Mouse (Mus musculus) limb, embryonic 14.5 days (tissue): ENCODE measurements at regions not wholly inside any gene's neighbourhood (a gene's known extent, or its start where the extent isn't known, plus 50 kb on each side); places are given as distances from the start of the nearest gene placed in this dataset.

ENCODE experiments used
- ATAC-seq: fragments of 200-750 bp; cut with Nextera tagmentation; 2 replicates; pipeline ENCODE4 v1.8.0; 2017; ENCODE audit warnings: low read depth, moderate number of reproducible peaks, moderate TSS enrichment; ENCODE audit not compliant: low FRiP score
- DNase-seq: peaks from one replicate; pipeline ENCODE4 v3.0.0-alpha.2; 2015; ENCODE audit warnings: low spot score
- H3K27ac ChIP-seq: fragments of 300-500 bp; sonication (generic); replicated peaks from 2 replicates; pipeline ENCODE4 v1.5.1; 2014; ENCODE audit warnings: low read depth, mild to moderate bottlenecking, low read length, moderate library complexity, mixed read lengths
- H3K27me3 ChIP-seq: fragments of 300-500 bp; sonication (generic); 2 replicates; pipeline ENCODE4 v1.6.1; 2014; ENCODE audit warnings: low read length, mixed read lengths; ENCODE audit not compliant: control insufficient read depth, insufficient read depth
- H3K36me3 ChIP-seq: fragments of 300-500 bp; sonication (generic); 2 replicates; pipeline ENCODE4 v1.6.1; 2014; ENCODE audit warnings: mild to moderate bottlenecking, low read length, moderate library complexity, mixed read lengths; ENCODE audit not compliant: control insufficient read depth, insufficient read depth
- H3K4me1 ChIP-seq: fragments of 300-500 bp; sonication (generic); 2 replicates; pipeline ENCODE4 v1.6.1; 2014; ENCODE audit warnings: antibody characterized with exemption, low read length, mixed read lengths; ENCODE audit not compliant: control insufficient read depth, insufficient read depth
- H3K4me2 ChIP-seq: fragments of 300-500 bp; sonication (generic); replicated peaks from 2 replicates; pipeline ENCODE4 v1.6.1; 2014; ENCODE audit warnings: low read depth, mild to moderate bottlenecking, low read length, moderate library complexity; ENCODE audit not compliant: severe bottlenecking
- H3K4me3 ChIP-seq: fragments of 300-500 bp; sonication (generic); replicated peaks from 2 replicates; pipeline ENCODE4 v1.5.1; 2014; ENCODE audit warnings: low read length
- H3K9ac ChIP-seq: fragments of 300-500 bp; sonication (generic); 2 replicates; pipeline ENCODE4 v1.6.1; 2014; ENCODE audit warnings: mild to moderate bottlenecking, low read depth, low read length, moderate library complexity; ENCODE audit not compliant: severe bottlenecking
- H3K9me3 ChIP-seq: fragments of 300-500 bp; sonication (generic); 2 replicates; pipeline ENCODE4 v1.6.1; 2016; ENCODE audit warnings: low read length; ENCODE audit not compliant: control insufficient read depth
- POLR2A ChIP-seq: fragments of 200-500 bp; IDR thresholded peaks from 2 replicates; pipeline ENCODE4 v1.8.0; 2012; ENCODE audit warnings: inconsistent platforms, mild to moderate bottlenecking, moderate library complexity, borderline replicate concordance; ENCODE audit not compliant: insufficient read depth, insufficient read length; ENCODE audit errors: extremely low read depth
- WGBS: fragments of 180-500 bp; shearing (Covaris S2); extraction: QIAGEN DNeasy Blood & Tissue Kit; methylation state at CpG from one replicate; pipeline ENCODE4 v1.1.7; 2014; 5-methylcytosine and 5-hydroxymethylcytosine counted together

- WGBS, result 85% methylated on average over 4 of the region's 4 CpGs
- H3K9ac ChIP-seq, result no peak overlapping the region
- H3K27me3 ChIP-seq, result no peaks in the 10 kb centered on the region
- no peak overlapping the region for H3K27ac ChIP-seq
- ATAC-seq (no peak), DNase-seq (no peak)
- TF ChIP-seq POLR2A, result no peak
- H3K4me2 ChIP-seq, result no peak overlapping the region
- H3K9me3 ChIP-seq, result no peaks in the 10 kb centered on the region
- H3K4me3 ChIP-seq, result no peak overlapping the region
- H3K4me1 ChIP-seq, result peaks cover 4% of the 10 kb centered on the region; the same call in 1 of the 2 replicates
- H3K36me3 ChIP-seq, result no peaks in the 10 kb centered on the region
These were observed 107.9 kb upstream of the Topaz1 start for GRCm38 (mm10) chr9:122639239-122639638.

- no peak for TF ChIP-seq POLR2A
- H3K9ac ChIP-seq, result no peak overlapping the region
- H3K36me3 ChIP-seq, result no peaks in the 10 kb centered on the region
- no peak overlapping the region for H3K4me3 ChIP-seq
- H3K4me1 ChIP-seq, result peaks cover 6% of the 10 kb centered on the region
- ATAC-seq, result no peak
- H3K4me2 ChIP-seq, result no peak overlapping the region
- DNase-seq, result no peak
- no peak overlapping the region for H3K27ac ChIP-seq
- H3K9me3 ChIP-seq, result no peaks in the 10 kb centered on the region
- H3K27me3 ChIP-seq, result no peaks in the 10 kb centered on the region
- WGBS, result 13% methylated on average over 7 of the region's 7 CpGs
These were observed 104.2 kb upstream of the Topaz1 start for GRCm38 (mm10) chr9:122642913-122643312.

GRCm38 (mm10) chr9:122645569-122645968 lies 101.6 kb upstream of the Topaz1 start:
- no peak for TF ChIP-seq POLR2A
- H3K9ac ChIP-seq, result no peak overlapping the region
- DNase-seq, result peak; percentile 56
- peaks cover 6% of the 10 kb centered on the region for H3K4me1 ChIP-seq
- H3K4me3 ChIP-seq, result no peak overlapping the region
- H3K36me3 ChIP-seq, result no peaks in the 10 kb centered on the region
- peak; percentile 70 for ATAC-seq
- 8% methylated on average over 5 of the region's 5 CpGs for WGBS
- peak overlapping the region; percentile 20; the same call in 1 of the 2 replicates for H3K27ac ChIP-seq
- H3K4me2 ChIP-seq, result no peak overlapping the region
- no peaks in the 10 kb centered on the region for H3K27me3 ChIP-seq
- H3K9me3 ChIP-seq, result no peaks in the 10 kb centered on the region

DNA sequence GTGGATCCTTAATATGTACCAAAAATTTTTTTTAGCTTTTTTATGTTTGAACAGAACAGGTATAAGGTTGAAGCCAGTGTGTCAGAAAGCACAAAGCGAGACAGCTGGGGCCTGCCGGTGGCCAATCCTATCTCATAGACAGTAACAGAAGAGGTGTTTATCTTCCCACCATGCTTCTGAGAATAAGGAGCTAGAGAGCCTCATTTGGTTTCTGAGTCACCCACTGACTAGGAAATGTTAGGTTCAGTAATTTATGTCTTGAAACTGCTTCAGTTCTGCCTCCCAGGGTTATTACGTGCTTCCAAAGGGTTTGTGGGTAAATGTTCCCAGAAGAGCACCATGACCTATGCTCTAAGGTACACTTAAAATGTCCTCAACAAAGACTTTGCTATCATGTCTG lies 96.3 kb upstream of the Topaz1 start:
- DNase-seq, result no peak
- Histone ChIP-seq H3K4me2 (no peak overlapping the region), H3K9me3 (no peaks in the 10 kb centered on the region), H3K27ac (no peak overlapping the region), H3K36me3 (no peaks in the 10 kb centered on the region), H3K9ac (no peak overlapping the region), H3K4me3 (no peak overlapping the region), H3K27me3 (no peaks in the 10 kb centered on the region), H3K4me1 (no peaks in the 10 kb centered on the region; the same call in 1 of the 2 replicates)
- 79% methylated on average over 3 of the region's 3 CpGs for WGBS
- TF ChIP-seq POLR2A, result no peak
- no peak for ATAC-seq

DNA sequence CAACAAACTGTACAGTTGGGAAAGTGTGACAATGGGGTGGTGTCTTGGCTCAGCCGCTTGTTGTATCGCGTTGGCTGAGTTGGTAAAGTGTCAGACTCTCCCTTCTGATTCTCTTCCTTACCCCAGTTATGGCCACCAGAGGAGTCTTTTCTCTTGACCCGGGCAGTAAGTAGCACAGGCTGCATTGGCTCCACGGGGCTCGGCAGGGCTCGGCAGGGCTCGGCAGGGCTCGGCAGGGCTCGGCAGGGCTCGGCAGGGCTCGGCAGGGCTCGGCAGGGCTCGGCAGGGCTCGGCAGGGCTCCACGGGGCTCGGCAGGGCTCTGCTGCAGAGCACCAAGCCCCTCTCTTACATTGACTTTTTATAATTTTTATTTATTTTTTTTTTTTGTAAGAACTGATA lies 91.6 kb upstream of the Topaz1 start:
- WGBS, result 39% methylated on average over 17 of the region's 17 CpGs
- ATAC-seq, result no peak
- H3K9ac ChIP-seq, result no peak overlapping the region
- H3K4me2 ChIP-seq, result no peak overlapping the region
- no peaks in the 10 kb centered on the region for H3K27me3 ChIP-seq
- no peak overlapping the region for H3K27ac ChIP-seq
- DNase-seq, result no peak
- no peak overlapping the region for H3K4me3 ChIP-seq
- H3K36me3 ChIP-seq, result no peaks in the 10 kb centered on the region
- H3K4me1 ChIP-seq, result no peaks in the 10 kb centered on the region
- no peak for TF ChIP-seq POLR2A
- no peaks in the 10 kb centered on the region for H3K9me3 ChIP-seq

DNA sequence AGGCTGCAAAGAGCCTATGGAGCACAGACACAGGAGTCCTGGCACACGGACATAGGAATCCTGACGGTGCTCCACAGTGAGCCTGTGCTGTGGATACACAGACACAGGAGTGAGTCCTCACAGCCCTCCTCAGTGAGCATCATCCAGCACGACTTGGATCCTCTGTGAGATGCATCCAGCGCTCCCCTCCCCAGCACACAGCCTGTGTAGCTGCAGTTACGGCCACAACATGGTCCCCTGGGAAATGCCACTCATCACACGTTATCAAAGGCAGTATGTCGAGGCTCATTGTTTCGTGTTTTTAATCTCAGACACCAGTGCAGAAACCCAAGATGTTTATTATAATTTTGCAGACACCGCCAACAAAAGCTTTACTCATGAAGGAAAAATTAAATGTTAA lies 87.1 kb upstream of the Topaz1 start:
- H3K4me1 ChIP-seq, result no peaks in the 10 kb centered on the region
- H3K4me2 ChIP-seq, result no peak overlapping the region
- no peaks in the 10 kb centered on the region for H3K9me3 ChIP-seq
- no peak for DNase-seq
- H3K27me3 ChIP-seq, result no peaks in the 10 kb centered on the region
- no peak overlapping the region for H3K27ac ChIP-seq
- WGBS, result 72% methylated on average over 9 of the region's 9 CpGs
- H3K4me3 ChIP-seq, result no peak overlapping the region
- no peaks in the 10 kb centered on the region for H3K36me3 ChIP-seq
- no peak overlapping the region for H3K9ac ChIP-seq
- TF ChIP-seq POLR2A, result no peak
- no peak for ATAC-seq
